Mouse (Mus musculus) left cerebral cortex, postnatal 10 days (tissue): ENCODE data around the gene Lrfn4. TPM values are rescaled to one million over a fixed set of nuclear protein-coding genes. Genes with fewer than 3 reads are reported as not detected.
"Not testable (repeated sequence)": the region's sequence is repeated elsewhere in the genome, so short reads cannot be mapped to it uniquely, and the experiment has no call there.

Experiments
- DNase-seq, 2 experiments: peaks; one replicate each; pipeline ENCODE4 v3.0.0; 2021 to 2022; ENCODE audit warnings: low spot score in 2 of 2, mixed read lengths in 1 of 2; ENCODE audit errors: extremely low spot score in 1 of 2
- intact Hi-C: fragments of 180-260 bp; cut with DNase I; formaldehyde crosslinking; loops from one replicate; pipeline ENCODE4 v1.15.1; 2025
- total RNA-seq, 2 experiments: library from RNA; stranded (reverse); gene quantifications; 2 replicates each; pipeline ENCODE4 v1.2.3; 2021

The Lrfn4 gene
- total RNA-seq, 2 experiments from 2014 or later, result 73.7 to 76.1 TPM

DNA sequence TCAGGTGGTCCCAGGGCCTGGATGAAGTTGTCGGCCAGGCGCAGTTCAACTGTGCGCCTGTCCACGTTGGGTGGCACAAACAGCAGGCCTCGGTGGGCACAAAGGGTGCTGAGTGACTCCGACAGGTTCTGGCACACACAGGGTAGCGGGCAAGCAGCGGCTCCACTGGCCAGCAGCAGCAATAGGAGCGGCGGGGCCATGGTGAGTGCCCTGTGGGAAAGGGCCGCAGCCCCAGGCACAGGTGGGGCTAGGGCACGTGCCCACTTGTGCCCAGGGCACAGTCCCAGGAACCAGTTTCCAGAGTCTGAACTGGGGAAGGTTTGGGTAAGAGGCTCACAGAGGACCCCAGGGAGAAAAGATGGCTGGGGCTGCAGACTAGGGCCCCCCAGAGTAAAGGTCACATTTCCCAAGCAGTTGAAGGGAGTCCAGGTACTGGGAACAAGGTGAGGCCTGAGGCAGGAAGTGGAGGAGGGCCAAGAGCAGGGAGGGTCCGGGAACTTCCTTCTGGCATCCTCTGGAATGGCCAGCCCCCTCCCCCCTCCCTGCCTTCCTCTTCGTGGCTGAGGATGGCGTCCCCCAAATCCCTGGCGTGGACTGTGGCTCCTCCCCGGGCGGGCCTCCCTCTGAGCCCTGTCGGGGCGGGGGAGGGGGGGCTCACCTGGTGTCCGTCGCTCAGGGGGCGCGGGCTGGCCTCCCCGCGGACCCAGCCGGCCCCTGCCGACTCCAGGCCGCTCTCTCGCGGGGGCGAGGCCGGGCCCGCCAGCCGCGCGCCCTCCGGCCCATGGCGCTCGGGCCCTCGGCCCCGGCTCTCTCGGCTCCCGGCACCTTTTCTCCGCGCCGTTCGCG lies 939 bp downstream of the Lrfn4 start:
- intact Hi-C loops, result loop anchor here (5.0 kb wide), 1 partner anchor 117 kb away; the partner anchor contains the start of gene 2010003K11Rik
- peak in 1 of 2 experiments; percentile 66 for DNase-seq

DNA sequence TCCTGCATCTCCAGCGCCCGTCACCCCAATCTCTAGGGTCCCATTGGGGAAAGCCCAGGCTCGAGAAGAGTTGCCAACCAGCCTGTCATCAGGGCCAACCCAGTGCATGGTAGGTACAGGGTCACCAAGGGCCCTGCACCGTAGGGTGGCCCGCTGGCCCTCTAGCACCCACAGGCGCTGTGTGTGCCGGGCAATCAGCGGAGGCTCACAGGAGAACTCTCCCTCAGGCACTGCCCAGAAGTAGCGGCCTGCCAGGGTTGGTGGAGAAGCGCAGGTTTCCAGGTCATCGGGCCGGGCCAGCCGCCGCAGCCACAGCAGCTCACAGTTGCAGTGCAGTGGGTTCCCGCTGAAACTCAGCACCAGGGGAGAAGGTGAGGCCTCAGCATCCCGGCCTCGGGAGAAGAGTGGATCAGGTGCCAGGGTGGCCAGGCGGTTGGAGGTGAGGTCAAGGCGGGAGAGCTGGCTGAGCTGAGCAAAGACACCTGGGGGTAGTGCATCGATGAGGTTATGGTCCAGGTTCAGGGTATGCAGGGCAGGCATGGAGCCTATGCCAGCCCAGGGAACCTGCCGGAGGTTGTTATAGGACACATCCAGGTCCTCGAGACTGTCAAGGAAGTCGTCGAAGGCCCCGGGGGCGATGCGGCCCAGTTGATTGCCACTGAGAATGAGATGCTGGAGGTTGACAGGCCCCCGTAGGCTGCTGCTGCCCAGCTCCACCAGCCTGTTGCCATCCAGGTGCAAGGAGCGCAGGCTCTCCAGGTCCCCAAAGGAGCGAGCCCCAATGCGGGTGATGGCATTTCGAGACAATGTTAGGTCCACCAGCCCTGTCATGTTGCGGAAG lies 1.8 kb downstream of the Lrfn4 start:
- DNase-seq, result peak in 1 of 2 experiments; percentile 44
- intact Hi-C loops, result no loop called here

DNA sequence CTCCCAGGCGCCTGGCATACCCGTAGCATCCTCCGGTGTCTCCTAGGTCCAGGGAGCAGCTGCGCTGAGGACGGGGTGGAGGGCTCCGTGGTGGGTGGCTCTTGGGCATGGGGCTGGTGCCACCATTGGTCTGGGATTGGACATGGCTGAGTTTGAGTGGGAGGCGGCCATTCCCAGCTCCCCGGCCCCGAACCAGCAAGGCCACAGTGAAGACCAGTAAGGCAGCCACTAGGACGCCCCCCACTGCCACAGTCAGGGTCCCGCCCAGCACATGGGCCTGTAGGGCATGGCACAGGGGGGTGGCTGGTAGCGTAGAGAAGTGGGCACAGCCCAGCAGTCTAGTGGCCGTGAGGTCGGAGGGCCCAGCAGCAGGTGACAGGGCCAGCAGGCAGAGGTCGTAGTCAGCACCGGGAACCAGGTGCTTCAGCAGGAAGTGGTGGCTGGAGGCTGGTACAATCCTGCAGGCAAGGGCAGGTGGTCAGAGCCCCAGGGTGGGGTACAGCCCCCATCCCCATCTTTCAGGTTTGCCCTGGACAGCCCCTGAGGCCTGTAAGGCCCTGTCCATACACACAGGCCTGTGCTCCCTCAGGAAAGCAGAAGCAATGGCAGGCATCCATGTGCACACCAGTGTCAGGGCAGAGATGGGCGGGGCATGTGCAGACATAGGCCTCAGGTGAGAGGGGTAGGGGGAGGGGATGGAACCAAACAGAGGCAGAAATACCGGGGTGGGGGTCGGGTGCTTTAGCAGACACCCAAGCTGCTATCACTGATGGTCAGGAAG lies 3.1 kb downstream of the Lrfn4 start:
- intact Hi-C loops, result no loop called here
- peak in 1 of 2 experiments; percentile 39 for DNase-seq

DNA sequence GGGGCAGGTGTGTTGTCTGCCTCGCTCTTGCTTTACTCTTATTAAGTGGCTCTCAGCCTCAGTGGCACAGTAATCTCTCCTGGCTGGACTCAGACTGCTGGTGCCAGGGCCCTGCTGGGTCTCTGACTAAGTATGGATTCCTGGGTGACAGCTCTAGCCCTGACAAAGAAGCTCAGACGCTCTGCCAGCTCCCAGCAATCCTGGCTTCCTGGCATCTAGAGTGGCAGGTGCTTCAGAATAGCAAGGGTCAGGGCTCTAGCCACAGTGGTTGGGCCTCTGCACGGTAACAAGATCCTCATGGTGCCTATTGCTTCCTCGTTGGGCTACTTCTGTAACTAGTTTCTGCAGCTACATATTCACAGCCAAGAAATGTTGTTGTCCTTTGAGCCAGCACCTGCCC lies 5.4 kb downstream of the Lrfn4 start:
- no peak for DNase-seq
- intact Hi-C loops, result no loop called here

DNA sequence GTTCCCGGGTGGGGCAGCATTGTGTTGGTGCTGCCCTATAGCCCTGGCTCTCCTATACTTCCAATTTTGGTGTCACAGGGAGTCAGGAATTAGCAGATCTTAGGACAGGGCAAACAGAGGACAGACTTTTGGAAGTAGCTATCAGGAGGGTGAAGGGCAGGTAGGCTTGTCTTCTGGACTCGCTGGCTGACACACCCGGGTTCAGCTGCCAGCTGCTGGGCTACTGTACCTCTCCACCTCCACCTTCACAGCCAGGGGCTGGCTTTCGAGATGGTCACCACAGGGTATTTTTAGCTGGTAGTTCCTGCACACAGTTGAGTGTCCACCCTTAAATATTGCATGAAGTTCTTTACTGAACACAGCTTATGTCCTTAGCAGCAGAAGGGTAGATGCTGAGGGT lies 7.0 kb downstream of the Lrfn4 start:
- intact Hi-C loops, result no loop called here
- no peak for DNase-seq

DNA sequence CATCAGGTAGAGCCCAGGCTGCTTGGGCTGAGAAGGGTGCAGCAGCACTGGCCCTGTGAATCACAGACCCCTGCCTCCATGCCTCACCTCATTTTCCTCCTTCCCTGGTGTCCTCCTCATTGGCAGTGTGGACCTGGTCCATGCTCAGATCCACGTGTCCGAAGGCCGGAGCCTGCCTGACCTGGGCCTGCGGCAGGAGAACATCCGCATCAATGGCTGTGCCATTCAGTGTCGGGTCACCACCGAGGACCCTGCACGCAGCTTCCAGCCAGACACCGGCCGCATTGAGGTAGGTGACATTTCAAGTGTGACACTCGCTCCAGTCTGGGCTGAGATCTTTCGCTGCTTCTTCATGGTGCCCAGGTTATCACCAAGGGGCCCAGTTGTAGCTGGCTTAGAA lies 8.1 kb downstream of the Lrfn4 start:
- intact Hi-C loops, result no loop called here
- no peak for DNase-seq

DNA sequence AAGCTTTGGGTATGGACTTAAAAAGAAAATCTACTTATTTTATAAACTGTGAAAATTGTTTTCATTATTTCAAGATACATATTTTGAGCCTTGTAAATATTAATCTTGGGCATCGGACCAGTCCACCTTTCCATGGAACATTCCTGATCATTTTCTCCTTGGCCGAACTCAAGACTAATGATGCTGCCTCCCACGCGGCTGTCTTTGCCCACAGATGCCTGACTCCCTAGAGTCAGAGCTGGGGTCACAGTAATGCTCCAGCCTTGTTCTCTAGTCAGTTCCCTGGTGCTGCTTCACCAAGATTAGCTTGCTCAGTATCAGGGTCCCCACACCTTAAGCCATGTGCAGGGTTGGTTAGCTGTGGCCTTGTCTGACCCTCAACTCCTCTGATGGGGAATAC lies 9.8 kb downstream of the Lrfn4 start:
- DNase-seq, result no peak
- intact Hi-C loops, result no loop called here

DNA sequence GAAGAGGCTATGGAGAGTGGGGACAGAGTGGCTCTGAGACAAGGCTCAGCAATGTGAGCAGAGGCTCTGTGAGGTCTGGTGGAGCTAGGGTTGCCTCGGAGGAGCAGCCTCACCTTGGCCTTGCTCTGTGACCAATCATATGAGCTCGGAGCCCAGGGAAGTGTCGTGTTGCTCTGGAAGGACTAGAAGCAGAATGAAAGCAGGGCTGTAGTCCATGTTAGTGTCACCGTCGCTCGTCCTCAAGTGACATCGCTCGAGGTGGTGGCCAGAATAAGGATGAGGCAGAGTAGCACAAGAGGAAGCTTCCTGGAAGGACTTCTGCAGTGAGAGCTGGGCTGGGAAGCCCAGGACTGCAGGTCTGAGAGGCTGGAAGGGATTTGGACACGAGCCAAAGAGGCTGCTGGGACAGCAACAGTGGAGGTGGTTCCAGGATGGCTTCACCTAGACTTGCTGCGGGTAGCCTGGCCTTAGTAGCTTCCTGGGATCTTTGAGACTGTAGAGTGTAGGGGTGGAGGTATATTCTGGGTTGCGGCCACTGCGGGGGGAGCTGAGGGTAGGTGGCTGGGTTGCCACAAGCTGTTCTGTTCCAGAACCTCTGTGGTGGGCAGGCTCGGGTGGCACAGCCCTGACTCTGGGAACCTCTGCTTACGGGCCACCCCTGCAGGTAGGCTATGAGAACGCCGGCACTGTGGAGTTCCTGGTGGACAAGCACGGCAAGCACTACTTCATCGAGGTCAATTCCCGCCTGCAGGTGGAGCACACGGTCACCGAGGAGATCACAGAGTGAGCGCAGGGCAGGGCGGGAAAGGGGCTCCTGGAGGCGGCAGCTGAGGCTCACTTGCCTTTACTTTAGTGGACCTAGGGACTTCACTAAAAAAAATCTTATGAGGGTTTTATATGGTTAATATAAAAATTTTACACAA lies 11.4 kb downstream of the Lrfn4 start:
- no peak for DNase-seq
- intact Hi-C loops, result no loop called here

DNA sequence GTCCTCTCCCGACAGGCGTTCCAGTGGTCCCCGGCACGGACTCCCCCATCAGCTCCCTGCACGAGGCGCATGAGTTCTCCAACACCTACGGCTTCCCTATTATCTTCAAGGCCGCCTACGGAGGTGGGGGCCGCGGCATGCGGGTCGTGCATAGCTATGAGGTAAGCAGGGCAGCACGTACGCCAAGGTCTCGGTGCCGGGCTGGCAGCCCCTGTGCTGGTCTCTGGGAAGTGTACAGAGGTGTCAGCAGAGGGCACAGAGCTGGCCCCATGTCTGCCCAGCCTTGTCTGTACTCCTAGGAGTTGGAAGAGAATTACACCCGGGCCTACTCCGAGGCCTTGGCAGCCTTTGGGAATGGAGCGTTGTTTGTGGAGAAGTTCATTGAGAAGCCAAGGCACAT lies 13.0 kb downstream of the Lrfn4 start:
- DNase-seq, result no peak
- intact Hi-C loops, result no loop called here

DNA sequence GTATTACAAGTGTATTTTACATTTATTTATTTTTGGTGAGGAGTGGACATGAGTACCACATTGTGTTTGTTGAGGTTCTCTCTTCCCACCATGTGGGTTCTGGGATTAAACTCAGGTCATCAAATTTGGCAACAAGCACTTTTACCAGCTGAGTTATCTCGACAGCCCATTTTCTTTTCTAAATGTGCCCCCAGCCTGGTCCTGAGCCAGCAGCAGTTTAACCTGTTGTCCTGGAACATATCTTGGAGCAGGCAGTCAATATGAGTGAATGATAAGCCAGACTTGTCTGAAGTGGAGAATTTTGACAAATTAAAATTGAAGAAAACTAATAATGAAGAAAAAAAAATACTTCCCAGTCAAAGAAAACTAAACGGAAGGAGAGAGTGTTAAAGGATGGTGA lies 19.4 kb downstream of the Lrfn4 start:
- DNase-seq, result no peak
- intact Hi-C loops, result no loop called here

DNA sequence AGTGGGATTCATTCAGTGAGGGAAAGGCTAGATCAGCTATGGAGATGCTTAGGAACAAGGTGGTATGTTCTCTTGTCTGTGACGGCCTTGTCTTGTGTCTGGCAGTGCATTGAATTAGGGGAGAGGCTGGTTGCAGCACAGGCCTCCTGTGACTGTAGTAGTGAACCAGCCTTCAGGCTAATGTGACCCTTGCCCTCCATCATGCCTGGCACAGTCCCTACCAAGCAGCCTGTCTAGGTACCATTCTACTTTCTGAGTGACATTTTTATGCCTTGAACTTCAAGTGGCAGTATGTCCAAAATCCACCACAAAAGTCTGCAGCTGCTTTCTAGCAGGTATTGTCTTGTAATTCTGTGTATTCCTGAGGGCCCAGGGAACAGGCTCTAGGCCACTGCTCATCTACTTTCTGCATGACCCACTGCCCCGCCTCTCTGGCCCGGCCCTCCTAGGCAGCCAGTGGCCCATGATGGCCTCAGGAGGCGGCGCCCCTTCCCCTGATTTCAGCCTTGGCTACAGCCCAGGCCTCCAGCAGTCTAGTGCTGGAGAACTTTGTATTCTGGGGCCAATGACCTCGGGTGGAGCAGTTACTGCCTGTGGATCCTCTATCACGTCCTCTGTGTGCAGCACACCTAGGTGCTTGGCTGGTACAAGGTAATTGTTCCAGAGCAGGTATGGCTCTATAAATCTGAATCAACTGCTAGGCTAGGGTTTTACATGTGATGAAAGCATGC lies 21.5 kb downstream of the Lrfn4 start:
- intact Hi-C loops, result no loop called here

DNA sequence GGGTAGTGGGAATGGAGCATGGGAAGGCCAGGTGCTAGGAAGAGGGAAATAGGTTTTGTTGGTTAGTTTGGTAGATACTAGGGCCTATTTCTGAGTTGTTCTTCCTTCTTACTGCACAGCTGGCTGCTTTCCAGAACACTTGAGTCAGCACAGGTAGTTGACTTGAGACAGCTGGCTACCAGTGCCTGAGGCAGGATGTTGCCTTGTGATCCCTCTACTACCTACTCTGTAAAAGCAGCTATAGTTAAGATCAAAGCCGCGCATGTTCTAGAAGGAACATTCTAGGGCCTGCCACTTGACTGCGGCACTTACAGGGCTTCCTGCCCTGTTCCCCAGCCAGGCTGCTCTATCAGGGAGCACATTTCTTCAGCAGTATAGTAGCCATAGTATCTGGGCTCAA lies 25.4 kb downstream of the Lrfn4 start:
- DNase-seq, result no peak
- intact Hi-C loops, result no loop called here

More for the DNA sequence above, 21.5 kb downstream of the Lrfn4 start:
- no peak for DNase-seq

DNA sequence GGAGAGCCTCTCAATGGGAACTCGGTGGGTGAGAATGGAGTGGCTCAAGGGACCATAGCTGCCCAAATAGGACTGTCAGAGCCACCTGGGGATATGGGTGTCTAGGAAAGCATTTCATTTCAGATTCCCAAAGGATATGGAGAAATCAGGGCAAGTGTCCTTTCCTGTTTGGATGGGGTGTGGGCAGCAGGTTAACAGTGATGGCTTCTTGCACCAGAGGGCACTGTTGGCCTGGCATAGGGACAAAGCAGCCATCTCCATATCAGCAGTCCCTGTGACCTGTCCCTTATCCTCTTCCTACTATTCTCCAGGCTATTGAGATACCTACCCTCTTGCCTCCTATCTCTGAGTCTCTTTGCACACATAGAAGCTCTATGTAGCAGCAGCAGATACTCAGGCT lies 26.4 kb downstream of the Lrfn4 start:
- no peak for DNase-seq
- intact Hi-C loops, result no loop called here

DNA sequence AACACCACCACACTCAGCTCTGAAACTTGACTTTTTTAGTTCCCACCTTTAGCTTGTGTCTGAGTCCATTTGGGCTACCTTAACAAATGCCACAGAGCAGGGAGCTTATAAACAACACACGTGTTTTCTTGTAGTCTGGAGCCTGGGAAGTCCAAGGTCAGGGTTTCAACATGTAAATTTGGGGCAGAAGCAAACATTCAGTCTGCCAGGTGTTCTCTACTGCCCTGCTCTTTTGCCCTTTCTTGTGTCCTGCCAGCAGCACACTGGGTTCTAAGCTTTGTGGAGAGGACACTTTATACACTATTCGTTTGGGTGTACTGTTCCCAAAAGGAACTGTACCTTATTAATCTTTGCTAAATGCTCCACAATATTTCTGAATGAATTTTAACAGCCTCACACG lies 27.0 kb downstream of the Lrfn4 start:
- no peak for DNase-seq
- intact Hi-C loops, result no loop called here

DNA sequence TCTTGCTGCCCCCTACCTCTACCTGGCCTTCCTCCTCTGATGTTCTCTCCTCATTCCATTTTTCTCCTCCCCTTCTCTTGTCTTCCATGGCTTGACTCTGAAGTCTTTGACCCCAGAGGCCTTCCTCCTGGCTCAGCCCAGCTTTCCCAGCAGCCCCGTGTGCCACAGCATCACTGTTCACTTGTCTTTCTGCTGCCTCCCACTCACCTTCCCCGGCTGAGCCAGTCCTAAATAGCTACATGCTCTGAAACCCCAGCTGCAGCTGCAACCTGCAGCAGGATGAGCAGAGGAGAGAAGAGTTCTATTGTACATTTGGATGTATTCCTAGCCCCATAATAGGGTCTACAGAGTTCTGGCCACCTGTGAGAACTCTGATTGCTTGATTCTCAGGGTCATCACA lies 28.0 kb downstream of the Lrfn4 start:
- intact Hi-C loops, result no loop called here
- no peak for DNase-seq

DNA sequence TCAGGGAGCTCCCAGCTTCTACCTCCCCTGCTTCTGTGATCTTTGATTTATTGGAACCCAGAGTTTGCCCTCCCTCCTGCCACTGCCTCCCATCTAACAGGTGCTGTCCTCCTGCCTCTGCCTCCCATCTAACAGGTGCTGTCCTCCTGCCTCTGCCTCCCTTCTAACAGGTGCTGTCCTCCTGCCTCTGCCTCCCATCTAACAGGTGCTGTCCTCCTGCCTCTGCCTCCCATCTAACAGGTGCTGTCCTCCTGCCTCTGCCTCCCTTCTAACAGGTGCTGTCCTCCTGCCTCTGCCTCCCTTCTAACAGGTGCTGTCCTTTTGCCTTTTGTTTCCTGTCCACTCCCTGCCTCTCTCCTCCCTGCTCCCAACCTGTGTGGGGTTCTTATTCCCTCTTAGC lies 28.7 kb downstream of the Lrfn4 start:
- DNase-seq, intact Hi-C loops: not testable (repeated sequence)

DNA sequence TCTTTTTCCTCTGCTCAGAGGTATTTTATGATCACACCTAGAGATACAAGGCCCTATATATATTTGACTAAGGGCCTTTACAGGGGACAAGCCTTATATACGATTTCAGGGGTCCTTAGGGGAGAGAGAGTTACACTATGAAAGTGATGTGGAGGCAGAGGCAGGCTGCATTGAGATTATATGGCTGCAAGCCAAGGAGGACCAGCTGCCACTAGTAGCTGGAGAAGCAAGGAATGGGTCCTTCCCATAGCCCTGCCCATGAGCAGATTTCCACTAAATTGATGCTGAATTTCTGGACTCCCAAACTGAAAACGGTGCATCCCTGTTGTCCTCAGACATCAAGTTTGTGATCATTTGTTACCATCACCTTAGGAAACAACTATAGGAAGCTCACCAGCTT lies 31.6 kb downstream of the Lrfn4 start:
- intact Hi-C loops, result no loop called here
- DNase-seq, result no peak

DNA sequence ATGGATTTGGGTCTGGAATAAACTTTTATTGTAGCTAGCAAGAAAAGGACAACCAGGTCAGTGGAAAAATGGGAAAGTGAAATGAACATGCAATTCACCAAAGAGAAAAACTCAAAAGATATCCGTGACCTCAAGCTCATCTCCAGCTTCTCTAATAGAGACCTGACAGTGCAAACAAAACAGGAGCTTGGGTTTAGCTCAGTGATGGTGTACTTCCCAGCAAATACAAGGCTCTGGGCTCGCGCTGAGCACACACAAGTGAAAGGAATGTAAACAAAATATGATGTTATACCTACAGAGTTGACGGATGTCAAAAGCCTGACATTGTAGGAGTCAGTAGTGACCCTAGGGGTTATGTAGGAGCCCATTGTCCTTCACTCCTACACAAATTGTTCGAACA lies 36.2 kb downstream of the Lrfn4 start:
- intact Hi-C loops, result no loop called here
- DNase-seq, result no peak
